Mouse (Mus musculus) heart, adult 8-10 months (tissue): ENCODE results near the gene Pkp4. TPM values are rescaled to one million over a fixed set of nuclear protein-coding genes. Genes with fewer than 3 reads are reported as not detected.
A peak's percentile ranks its signal among the peaks of the same experiment; 100 is the strongest.

Source experiments
- DNase-seq: peaks from one replicate; pipeline ENCODE4 v3.0.0; 2022; ENCODE audit warnings: low spot score
- total RNA-seq, 4 experiments: library from RNA; stranded (reverse); gene quantifications; 2 replicates each; pipeline ENCODE4 v1.2.4; 2022

The Pkp4 gene
- 100 to 1,000 TPM; 165 to 198 (median 178) TPM for total RNA-seq

DNA sequence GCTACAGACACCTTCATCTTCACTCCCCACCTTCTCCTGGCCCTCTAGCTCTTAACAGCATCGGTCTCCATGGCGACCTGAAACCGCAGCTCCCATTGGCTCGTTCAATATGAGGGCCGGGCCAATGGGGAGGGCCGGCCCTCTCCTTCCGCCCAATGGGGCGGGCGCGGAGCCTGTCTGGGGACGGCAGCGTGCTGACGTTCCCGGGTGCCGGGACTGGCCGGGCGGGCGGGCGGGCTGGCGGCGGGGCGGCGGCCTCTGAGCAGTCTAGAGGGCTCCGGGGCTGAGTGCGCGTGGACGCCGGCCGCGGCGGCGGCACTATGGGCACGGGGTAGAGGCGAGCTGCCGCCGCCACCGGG is at the start of gene Pkp4, which contains the start of gene Ccdc148:
Pkp4 (plus strand) TSS at position 246 of the 359 bp plus-strand sequence.
Ccdc148 (minus strand) TSS at position 79 of the 359 bp plus-strand sequence.
- DNase-seq, result peak; percentile 92

DNA sequence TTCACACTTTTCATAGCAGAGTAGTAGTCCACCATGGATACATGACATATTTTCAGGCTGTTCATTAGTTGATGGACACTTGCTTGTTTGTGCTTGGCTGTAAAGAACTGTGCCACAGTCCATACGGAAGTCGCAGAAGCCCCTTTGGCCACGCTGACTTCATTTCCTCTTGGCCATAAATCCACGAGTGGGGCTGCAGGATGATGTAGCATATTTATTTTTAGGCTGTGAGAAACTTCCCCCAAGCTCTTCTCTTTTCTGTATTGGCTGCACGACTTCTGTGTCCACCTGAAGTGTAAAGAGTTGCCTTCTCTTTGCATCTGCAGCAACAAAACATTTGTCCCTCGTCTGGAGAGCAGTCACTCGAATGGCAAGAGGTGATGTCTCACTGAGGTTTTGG is 31.6 kb upstream of the Pkp4 start:
- DNase-seq, result no peak

DNA sequence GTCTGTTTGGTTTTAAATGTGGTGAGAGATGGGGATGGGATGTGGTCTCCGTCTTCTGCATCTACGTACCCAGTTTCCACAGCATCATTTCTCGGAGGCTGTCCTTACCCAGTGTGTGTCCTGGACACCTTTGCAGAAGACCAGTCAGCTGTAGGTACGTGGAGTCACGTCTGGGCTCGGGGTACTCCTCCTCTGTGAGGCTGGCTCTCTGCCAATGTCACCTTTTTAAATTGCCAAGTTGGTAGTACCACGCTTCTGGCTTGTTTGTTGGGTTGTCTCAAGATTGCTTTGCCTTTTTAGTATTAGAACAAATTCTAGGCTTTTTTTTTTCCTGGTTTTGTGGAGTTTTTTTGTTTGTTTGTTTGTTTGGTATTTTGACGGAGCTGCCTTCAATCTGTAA is 30.8 kb upstream of the Pkp4 start:
- no peak for DNase-seq

DNA sequence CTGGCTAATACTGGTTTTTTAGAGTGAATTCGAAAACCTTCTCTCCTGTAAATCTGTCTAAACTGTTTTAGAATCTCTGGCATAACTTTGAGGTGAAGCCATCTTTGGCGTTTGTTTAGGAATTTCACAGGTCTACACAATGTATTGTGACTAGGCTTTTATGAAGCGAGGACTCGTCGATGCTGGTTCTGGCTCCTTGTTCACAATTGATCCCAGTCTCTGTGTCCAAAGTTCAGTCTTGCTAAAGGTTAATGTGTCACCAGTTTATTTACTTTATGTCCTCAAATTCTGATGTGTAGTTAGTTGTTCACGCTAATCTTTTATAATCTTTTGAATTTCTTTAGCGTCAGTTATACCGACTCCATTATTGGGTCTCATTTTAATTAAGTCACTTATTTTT is 29.6 kb upstream of the Pkp4 start:
- no peak for DNase-seq

DNA sequence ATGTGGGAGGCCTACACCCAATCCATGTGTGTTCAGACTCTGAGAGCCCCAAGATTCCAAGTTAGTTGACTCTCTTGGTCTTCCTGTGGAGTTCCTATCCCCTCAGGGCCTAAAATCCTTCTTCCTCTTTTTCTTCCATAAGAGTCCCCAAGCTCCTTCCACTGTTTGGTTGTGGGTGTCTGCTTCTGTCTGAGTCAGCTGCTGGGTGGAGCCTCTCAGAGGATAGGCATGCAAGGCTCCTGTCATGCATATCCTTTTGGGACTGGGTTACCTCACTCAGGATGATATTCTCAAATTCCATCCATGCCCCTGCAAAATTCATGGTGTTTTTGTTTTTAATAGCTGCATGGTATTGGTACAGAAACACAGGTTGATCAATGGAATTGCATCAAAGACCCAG is 5.2 kb upstream of the Pkp4 start:
- no peak for DNase-seq

DNA sequence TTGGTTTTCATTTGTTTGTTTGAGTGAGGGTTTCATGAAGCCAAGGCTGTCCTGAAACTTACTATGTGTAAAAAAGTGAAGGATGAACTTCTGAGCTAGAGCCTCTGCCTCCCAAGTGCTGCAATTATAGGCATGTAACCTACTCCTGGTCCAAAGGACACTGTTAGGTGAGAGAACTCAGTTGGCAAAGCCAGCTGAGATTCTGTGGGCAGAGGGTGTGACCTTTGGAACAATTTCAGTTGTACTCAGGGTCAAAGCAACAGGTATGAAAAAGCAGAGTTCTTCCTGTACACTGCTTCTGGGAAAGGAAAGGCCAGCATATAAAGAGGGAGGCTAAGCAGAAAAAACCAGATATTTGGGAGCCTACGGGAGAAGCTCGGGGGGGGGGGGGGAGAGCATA is 2.5 kb upstream of the Pkp4 start:
- DNase-seq, result no peak

DNA sequence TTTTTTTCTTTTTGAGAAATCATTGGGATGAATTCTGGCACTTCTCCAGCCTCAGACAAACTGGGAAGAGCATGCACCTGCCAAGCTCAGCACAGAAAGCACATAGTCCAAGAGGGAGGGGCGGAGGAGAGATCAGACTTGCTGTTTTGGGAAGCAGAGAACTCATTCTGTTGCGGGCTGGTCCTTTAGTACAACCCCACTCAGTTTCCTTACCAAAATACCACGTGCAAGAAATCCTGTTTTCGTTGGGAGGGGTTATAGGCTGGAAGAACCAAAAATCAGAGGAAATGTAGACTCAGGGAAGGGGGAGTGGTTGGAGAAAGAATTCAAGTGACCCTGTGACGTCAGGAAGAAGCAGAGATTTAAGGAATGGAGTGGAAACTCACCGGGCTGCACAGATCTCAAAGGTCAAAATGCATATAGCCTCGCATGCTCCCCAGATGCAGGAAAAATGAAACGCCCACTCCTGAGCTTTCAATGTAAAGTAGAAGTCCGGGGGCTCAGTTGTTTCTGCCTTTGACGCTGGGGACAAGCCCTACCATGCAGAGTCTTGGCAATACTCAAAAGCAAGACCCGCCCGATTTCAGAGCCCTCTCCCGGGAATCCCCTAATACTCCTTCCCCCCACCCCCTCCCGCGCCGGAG is 567 bp upstream of the Pkp4 start:
- DNase-seq, result peak; percentile 59

DNA sequence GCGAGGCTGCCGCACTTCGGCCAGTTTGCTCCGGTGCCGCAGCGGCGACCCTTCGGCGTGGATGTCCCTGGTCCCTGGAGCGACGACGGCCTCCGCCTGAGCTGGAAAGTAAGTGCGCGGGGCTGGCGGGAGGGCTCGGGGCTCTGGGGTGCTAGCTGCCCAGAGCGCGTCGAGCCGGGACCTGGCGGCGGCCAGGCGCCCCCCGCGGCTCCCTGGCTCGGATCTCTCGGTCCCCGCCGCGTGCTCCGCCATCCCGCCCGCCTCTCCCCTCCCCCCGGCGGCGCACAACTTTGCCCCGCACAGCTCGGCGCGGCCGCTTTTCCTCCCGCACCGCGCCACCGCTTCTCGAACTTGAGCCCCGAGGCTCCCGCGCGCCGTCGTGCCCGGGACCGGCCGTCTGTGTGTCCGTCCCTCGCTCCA is 381 bp downstream of the Pkp4 start:
- no peak for DNase-seq

DNA sequence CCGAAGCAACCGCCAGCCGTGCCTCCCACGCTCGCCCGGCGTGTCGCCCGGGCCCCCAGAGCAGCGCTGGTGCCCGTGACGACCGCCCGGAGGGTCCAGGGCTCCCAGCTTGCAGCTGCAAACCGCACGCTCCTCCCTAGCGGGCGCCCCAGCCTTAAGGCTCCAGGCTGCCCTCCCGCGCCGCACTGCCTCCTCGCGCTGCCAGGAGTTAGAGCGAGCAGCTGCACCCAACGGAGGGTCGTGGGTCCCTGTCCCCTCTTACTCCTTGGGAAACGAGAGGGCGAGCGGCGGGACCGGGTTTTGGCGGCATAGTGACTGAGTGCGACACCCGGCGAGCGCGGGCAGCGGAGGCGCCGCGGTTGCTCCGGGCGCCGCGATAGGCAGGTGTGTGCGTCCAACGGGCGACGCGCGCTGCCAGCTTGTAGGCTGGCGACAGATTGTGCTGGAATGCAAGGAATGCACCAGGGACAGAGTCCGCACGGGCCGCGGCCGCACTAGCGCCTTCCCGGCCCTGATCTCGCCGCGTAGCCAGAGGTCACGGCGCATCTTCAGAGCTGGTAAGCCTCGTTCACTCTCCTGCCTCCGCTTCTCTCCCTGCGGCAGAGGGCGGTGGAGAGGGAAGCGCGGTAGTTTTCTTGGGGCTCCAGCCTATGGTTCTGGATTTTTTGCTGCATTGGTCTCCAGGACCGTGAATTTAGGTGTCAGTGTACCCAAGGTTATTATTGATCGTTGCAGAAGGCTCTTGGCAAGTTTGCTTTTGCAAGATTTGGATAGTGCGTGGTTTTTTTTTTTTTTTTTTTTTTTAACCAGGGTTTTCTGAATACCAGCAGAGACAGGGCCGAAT is 1.0 kb downstream of the Pkp4 start:
- peak; percentile 60 for DNase-seq

DNA sequence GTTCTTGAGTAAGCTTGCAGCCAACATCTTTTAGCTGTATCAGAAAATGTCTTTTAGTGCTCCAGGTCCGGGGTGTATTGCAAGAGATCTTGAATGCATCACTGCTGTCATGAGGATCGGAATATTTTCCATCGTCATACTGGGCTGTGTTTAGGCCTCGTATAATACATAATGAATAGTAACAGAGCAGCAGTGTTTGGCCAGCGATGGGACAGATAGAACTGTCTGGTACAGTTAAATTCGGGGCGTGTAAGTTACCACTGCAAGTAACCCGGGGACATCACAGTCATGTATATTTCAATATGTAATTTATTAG is 1.6 kb downstream of the Pkp4 start:
- DNase-seq, result no peak

DNA sequence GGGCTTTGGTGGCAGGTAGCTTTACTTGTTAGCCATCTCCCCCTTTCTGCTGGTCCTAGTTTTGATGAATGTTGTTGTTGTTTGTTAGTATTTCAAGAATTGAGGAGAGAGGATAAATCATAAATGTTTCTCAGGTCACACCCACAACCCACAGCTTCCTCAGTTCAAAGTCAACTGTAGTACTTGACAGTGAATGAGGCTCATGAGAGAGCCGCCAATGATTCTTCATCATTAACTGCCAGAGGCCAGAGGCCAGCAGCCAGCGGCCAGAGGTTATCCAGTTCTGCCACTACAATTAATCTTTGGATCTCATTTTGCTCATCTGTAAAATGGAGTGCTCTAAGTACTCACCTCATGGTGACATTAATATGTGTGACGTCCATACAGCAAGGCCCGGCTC is 6.3 kb downstream of the Pkp4 start:
- no peak for DNase-seq

DNA sequence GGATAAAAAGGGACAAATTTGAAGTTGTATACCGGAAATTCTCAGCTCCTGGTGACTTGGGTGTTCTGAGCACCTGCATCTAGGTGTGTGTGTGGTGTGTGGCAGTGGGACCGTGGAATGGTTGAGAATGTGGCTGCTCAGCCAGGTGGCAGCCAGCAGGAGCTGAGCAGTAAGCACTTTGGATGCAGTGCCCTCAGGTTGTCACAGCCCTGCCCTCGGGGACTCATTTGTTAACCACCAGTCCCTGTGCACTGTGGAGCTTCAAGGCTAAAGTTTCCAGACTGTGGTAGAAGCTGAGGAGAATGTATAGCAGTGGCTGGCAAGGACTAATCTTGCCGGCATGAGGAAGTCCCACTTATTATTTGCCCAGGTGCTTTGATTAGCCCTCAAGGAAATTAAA is 7.2 kb downstream of the Pkp4 start:
- DNase-seq, result no peak

DNA sequence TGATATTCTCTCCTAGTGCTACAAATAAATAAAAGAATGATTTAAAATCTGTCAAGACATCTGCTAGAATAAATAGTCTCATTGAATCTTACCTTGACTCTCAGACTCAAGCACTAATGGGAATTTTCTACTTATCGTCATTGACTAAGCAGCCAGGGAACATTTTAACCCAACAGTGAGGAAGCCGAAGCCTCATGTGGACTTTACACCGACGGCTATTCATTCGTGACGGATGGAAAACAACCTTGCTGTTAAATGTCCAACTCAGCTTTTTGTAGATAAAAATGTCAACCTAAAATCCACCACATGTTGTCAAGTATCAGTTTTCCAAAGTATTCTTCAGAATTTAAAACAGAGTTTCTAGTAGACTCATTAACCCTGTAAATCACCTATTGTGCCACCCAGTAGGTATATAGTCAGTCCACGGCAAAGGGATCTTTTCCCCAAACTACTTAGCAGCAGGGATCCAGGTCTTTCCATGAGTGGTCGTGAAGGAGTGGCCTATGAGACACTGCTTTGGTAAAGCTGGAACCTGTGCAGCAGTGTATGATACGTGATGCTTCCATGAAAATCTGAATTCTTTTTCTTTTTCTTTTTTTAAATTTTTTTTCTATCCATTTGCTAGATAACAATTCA is 9.0 kb downstream of the Pkp4 start:
- no peak for DNase-seq

DNA sequence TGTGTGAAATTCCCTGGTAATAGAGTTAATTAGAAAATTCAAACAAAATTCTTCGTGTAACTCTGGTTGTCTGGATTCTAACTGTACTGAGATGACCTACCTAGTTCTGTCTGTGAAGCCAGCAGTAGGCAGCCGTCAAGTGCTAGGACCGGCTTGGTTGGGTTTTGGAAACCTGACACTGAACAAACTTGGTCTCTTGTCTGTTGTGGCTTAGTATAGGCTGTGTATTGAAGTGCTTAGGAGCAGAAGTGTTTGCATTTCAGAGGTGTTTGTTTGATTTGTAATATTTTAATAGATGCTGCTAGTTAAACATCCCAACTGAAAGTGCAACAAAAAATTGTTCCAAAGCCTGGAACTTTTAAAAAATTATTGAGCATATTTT is 9.5 kb downstream of the Pkp4 start:
- no peak for DNase-seq

DNA sequence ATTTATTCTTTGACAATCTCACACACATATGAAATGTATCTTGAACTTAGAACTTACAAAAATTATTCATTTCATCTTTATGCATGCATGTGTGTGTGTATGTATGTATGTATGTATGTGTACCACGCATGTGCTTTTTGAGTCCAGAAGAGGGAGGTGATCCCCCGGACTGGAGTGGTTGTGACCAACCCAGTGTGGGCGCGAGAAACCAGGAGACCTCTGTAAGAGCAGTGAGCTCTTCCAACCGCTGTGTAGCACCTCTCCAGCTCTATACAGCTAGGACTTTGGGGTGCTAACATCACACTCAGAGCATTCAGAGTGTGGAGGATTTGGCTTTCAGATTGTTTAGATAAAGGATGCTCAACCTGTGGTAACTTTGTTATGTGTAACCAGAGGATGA is 9.9 kb downstream of the Pkp4 start:
- no peak for DNase-seq

DNA sequence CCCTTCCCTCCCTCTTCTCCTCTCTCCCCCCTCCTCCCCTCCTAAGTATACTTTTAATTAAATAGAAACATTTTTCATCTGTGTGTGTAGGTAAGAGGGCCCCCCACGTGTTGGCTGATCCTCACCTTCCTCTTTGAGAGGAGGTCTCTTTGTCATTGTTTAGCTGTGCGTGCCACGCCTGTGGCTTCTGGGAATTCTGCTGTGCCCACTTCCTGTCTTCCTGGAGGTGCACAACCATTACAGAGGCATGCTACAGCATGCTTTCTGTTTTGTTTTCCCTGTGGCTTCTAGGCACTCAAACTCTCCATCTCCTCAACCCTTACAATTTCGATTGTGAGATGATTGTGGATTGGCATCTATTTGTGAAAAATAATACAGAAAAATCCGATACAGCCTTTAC is 10.9 kb downstream of the Pkp4 start:
- DNase-seq, result no peak

DNA sequence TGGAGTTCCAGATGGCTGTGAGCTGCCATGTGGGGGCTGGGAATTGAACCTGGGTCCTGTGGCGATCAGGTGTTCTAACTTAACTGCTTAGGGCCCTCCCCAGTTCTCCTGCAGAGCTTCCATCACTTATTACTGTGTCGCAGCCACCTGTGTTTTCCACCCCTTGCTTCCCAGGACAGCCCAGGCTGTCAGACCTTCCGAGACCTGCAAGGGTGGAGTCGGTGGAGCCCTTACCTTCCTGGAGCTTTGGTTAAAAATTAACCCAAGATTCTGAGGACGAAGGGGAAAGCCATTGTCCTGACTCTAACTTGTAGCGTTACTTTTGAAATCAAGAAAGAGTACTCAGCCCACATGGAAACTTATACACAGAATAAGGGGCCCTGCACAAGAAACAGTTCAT is 15.3 kb downstream of the Pkp4 start:
- no peak for DNase-seq

DNA sequence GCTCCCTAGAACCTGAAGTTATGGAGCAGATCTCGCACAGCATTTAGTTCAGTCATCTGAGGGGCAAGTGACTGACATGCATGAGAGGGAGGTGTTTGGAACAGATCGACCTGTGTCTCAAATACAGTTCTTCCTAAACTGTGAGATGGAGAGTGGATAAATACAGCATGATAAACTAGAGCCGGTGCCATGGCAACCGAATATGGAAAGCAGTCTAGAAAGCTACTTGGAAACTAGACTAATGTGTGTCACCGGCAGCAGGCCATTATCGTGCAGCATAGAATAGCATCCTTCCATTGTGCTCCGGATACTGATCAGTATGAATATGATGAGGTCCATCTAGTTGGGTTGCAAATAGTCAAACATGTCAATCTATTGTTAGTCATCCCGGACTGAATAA is 17.5 kb downstream of the Pkp4 start:
- no peak for DNase-seq

DNA sequence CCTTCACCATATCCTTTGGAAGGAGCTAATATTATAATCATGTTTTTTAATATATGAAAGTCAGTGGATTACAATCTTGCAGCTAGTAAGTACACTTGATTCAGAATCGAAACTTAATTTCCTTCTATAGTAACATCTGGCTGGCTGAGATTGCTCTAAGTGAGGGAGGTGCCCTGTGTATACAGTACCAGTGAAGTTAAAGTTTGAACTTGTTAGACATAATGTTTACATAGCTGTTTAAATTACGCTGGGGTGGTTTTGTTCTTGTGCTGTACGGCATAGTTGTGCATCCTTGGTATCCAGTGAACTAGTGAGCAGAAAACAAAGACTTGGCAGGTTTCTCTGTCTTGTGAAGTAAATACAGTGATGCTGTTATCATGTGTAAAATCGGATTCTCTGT is 18.3 kb downstream of the Pkp4 start:
- DNase-seq, result no peak

DNA sequence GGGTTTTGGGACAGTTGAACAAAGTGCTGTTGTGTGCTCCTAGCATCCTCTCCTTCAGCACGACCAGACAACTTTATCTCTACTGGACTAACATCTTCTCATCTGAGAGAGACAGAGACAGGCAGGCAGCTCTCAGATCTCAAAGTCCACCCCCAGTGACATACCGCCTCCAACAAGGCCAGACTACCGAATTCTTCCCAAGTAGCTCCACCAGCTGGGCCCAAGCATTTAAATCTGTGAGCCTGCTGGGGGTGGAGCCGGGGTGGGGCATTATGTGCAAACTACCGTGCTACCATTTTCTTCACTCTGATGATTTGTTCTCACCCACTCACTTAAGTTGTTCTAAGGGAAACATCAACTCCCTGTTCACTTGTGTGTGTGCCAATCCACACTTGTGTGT is 18.8 kb downstream of the Pkp4 start:
- DNase-seq, result no peak

DNA sequence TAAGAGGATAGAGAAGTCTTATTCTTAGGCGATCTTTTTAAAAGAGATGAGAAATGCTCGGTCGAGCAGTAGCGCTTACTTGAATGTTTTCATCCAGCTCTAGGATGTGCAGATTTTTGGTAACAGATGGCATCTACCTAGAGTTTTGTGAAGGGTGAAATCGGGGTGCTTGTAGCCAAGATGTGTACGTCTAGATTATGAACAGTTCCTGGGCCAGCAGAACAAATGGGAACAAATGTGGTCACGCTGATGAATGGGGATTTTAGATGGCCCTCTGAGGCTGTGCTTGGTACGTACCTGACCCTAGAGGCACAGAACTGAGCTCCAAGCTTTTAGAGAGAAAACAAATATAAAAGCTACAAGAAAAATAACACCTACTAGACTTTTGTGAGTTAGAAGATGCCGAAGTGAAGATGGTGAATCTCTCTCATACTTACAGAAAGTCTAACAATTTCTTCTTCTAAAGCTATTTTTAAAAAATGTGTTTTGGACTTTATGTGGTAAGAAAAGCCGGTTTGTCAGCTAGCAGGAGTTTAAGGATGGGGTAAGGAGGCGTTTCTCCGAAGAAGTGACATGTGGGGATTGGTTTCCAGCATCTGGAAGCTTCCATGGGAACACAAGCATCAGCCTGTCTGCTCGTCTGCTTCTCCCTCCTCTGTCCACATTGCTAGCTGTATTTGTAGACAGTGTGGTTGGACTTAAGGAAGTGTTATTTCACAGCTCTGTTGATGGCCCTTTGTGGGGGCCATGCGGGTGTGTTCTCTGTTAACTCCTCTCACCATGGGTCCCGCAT is 20.9 kb downstream of the Pkp4 start:
- DNase-seq, result no peak

DNA sequence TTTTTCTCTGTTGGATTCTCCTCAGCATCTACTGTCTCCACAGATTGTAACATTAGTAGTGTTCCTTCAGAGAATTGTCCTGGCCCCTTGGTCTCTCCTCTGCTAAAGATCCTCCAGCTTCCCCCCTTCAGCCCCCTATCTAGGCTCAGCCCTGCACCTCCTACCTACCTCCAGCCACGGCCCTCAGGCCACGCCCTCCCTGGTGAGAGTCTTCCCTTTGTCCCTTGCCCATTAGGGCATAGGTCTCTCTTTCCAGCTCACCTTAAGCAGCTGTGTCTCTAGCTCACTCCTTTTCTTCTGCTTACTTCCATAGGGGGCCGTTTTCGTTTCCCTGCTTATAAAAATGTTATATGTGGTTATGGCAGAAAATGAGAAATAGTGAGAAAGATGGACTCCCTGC is 22.9 kb downstream of the Pkp4 start:
- no peak for DNase-seq
